Mouse (Mus musculus) MN1 (cell line): ENCODE measurements around the gene Celf5.

Source experiments
- DNase-seq: peaks from one replicate; pipeline ENCODE4 v3.0.0-alpha.2; 2016; ENCODE audit warnings: low spot score

Gene Celf5

GRCm38 (mm10) chr10:81413310-81414261, 68.9 kb downstream of the Celf5 start:
- no peak for DNase-seq

DNA sequence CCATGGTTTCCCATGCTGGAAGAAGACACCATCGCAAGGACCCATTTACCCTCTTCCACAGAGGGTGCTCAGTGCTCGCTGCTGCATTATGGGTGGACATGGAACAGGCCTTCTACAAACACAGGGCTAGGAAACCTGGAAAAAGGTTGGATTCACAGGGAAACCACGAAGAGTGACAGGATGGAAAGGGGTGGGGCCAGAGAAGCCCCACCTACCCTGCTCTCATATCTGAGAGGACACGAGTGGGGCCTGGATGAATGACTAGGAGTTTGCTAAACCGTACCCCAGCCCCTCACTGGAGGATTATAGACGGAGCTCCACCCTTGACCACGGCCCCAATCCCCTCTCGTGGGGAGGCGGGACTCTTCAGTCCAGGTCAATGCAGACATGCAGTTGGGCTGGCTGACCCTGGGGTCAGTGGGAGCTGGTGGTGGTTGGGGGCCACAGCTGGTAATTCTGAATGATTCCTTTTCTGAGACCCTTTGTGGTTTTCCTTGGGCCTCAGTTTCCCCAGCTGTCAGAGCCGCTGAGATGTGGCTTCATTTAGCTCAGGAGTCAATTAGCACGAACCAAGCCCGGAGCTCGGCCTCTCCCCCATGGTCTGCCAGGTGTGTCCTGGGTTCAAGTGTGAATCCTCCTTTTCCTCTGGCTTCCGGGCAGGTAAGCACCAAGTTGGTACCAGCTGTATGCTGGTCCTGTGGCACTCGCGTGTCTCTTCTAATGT, 69.8 kb downstream of the Celf5 start:
- no peak for DNase-seq

- DNase-seq, result peak; percentile 96
These were observed 70.8 kb downstream of the Celf5 start for GRCm38 (mm10) chr10:81411471-81412400.

GRCm38 (mm10) chr10:81410981-81411380, 71.5 kb downstream of the Celf5 start:
- DNase-seq, result no peak

DNA sequence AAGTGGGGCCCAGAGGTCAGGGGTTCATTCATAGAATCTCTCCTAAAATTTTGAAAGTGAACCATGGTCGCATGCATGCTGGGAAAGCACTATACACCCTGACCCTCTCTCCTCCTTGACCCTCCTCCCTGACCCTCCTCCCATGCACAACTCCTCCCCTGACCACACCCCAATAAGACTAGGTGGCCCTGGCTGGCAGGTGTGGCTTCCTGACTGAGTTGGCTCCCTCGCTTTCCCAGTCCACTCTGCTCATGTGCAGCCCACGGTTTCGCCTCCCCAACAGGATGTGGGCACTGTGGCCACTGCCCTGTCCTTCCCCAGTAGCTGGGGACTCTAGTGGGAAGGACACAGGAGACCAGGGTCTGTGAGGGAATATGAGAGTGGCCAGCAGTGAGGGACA, 72.2 kb downstream of the Celf5 start:
- DNase-seq, result no peak

DNA sequence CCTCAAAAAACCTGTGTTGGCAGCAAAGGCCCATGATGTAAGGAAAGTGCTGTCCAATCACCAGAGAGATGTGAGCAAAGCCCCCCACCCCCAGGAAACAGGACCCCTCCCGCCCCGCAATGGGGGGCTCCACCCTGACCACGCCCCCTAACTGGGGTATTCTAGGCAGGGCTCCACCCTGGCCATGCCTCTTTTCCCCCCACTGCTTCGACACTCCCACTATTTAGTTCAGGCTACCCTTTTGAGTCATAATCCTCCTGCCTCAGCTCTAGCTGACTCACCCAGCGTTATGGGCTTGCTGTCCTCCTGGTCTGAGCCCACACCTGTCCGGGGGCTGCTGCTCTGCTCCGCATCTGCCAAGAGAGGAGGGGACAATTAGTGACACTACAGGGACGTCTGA, 73.2 kb downstream of the Celf5 start:
- DNase-seq, result no peak
